In genomic region chr2:174018002-174018401, GRCm38 (mm10) we compare ENCODE assay signal across 9 mouse cellular contexts. TPM values are rescaled to one million over a fixed set of nuclear protein-coding genes. Genes with fewer than 3 reads are reported as not detected.
DNase-seq lines count a peak whose midpoint lies in the region; ATAC-seq and TF ChIP-seq lines count a peak whose summit lies in the region.
"Had no signal": no experiment of that assay in that cellular context is flagged by ENCODE, and none has a peak within 500 bp of the region (broad histone marks: within the 10 kb centered on the region; RNA-seq: fewer than 3 reads in every experiment).

No protein-coding gene starts in this region.

- H3K4me1 ChIP-seq in kidney, postnatal 0 days (replicated peaks; ENCODE audit: insufficient read depth, low read length) = no peaks in the 10 kb centered on the region
- peaks cover 4% of the 10 kb centered on the region for H3K4me1 ChIP-seq in liver, embryonic 13.5 days (replicated peaks)

- no peak for TF ChIP-seq CTCF in kidney, postnatal 0 days (IDR thresholded peaks at IDR 0.05; ENCODE audit: low read depth)

- H3K9ac ChIP-seq in kidney, postnatal 0 days (ENCODE audit: low read depth, low read length) = no peak overlapping the region
- H3K9ac ChIP-seq in liver, embryonic 13.5 days = no peak overlapping the region
- H3K9ac ChIP-seq: hindbrain, embryonic 13.5 days had no signal

- H3K27me3 ChIP-seq in kidney, postnatal 0 days (ENCODE audit: insufficient read depth, low read length) = 0 out of 2 replicates have a peak, but pooled peaks cover 4% of the 10 kb centered on the region
- H3K27me3 ChIP-seq in liver, embryonic 13.5 days = no peaks in the 10 kb centered on the region
- H3K27me3 ChIP-seq: hindbrain, embryonic 13.5 days had no signal

- H3K9me3 ChIP-seq in kidney, postnatal 0 days (replicated peaks; ENCODE audit: low read length) = no peaks in the 10 kb centered on the region
- no peaks in the 10 kb centered on the region for H3K9me3 ChIP-seq in liver, embryonic 13.5 days (replicated peaks)
- H3K9me3 ChIP-seq: hindbrain, embryonic 13.5 days had no signal

- H3K4me2 ChIP-seq in kidney, postnatal 0 days (ENCODE audit: low read length) = no peak overlapping the region
- no peak overlapping the region; the same call in 1 of the 2 replicates for H3K4me2 ChIP-seq in liver, embryonic 13.5 days
- H3K4me2 ChIP-seq: hindbrain, embryonic 13.5 days had no signal

- no peaks in the 10 kb centered on the region for H3K36me3 ChIP-seq in kidney, postnatal 0 days (ENCODE audit: insufficient read depth, low read length)
- no peaks in the 10 kb centered on the region for H3K36me3 ChIP-seq in liver, embryonic 13.5 days
- H3K36me3 ChIP-seq: hindbrain, embryonic 13.5 days had no signal

- no peak for ATAC-seq in kidney, postnatal 0 days (replicated peaks; ENCODE audit: low FRiP score, low read depth)
- peak; percentile 95 for ATAC-seq in common myeloid progenitor, adult 5-6 weeks (replicated peaks; ENCODE audit: low read depth, poor library complexity, severe bottlenecking)
- peak; percentile 33; the same call in 1 of the 2 replicates for ATAC-seq in liver, embryonic 13.5 days (ENCODE audit: low read depth)
- peak; percentile 89 for ATAC-seq in neutrophil, adult 5-6 weeks (ENCODE audit: extremely low read depth, insufficient number of reproducible peaks, low FRiP score, poor library complexity, severe bottlenecking)

- WGBS in kidney, postnatal 0 days = 61% methylated on average over 7 of the region's 7 CpGs
- 12% methylated on average over 7 of the region's 7 CpGs for WGBS in liver, embryonic 13.5 days (ENCODE audit: insufficient replicate concordance)

- DNase-seq in kidney, postnatal 0 days (ENCODE audit: low spot score) = peak; percentile 45
- no peak for DNase-seq in kidney, adult 18-20 months
- no peak for DNase-seq in liver, embryonic 13.5 days
- no peak for DNase-seq in cerebellum, postnatal 14 days
- DNase-seq in layer of hippocampus, adult 9-10 months (ENCODE audit: low spot score) = no peak
- no peak for DNase-seq in frontal cortex, postnatal 14 days (ENCODE audit: low spot score in 2 of 2)

- H3K4me3 ChIP-seq in kidney, postnatal 0 days (replicated peaks; ENCODE audit: low read depth, low read length) = no peak overlapping the region
- no peak overlapping the region for H3K4me3 ChIP-seq in liver, embryonic 13.5 days (replicated peaks)
- H3K4me3 ChIP-seq: hindbrain, embryonic 13.5 days had no signal

- H3K27ac ChIP-seq in kidney, postnatal 0 days = no peak overlapping the region
- H3K27ac ChIP-seq in liver, embryonic 13.5 days = no peak overlapping the region
- H3K27ac ChIP-seq: hindbrain, embryonic 13.5 days had no signal

RNA-seq across cellular contexts. Expression of gene Stx16, which starts 58.1 kb away (rescaled TPM):
- polyA plus RNA-seq in kidney, postnatal 0 days (2015; fragmentation: Nextera tagmentation; extraction: Ambion mirVana) = 6.2 and 8.7 TPM in 2 replicates
- total RNA-seq in common myeloid progenitor, adult 5-6 weeks (2017) = 25.5 and 35.0 TPM in 2 replicates
- polyA plus RNA-seq in liver, embryonic 13.5 days (2015; fragmentation: Nextera tagmentation; extraction: Ambion mirVana) = 3.2 and 3.3 TPM in 2 replicates
- total RNA-seq in neutrophil, adult 5-6 weeks (2017) = 55.0 and 58.1 TPM in 2 replicates
